Mouse (Mus musculus): ENCODE results near the gene Col9a2.

DNA sequence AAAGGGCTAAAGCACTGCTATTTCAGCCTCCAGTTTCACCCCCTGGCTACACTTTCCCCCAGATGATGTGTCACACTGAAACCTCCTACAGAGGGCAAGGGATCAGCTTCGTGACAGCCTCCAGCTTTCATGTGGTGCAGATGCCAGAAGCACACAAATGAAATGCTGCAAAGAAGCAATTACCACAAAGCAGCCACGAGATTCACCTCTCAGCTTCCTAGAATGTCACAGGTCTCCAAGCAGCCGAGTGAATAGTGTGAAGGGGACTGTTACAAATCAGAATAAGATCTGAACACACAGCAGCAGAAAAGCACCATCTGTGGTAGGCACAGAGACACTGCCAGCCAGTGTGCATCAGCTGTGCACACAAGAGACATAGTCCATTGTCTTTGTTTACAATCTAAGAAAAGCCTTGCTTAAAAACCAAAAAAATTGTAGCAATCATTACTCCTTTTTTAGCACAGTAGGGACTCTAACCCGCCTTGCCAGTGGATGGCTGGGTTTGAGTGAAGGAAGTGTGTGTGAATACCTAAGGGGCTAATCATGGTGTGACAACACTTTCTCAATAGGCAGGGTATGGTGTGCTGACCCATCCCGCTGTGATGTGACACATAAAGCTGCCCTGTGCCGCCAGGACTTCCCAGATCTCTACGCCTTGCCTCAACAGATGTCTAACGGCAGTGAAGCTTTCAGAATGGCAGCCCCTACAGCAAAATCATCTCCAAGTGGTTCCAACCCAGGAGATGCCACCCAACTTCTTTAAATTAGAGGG lies 36.6 kb upstream of the Col9a2 start:
- TF ChIP-seq CTCF (IDR thresholded peaks at IDR 0.05; ENCODE audit: low read depth) (no peak), EP300 (optimal IDR thresholded peaks at IDR 0.05) (no peak)
